Mouse (Mus musculus): Measurements from ENCODE around the gene Olfr172. TPM values are rescaled to one million over a fixed set of nuclear protein-coding genes. Genes with fewer than 3 reads are reported as not detected.

The Olfr172 gene
- not detected in 2 replicates for polyA plus RNA-seq (2015; fragmentation: Nextera tagmentation; extraction: Ambion mirVana)

- TF ChIP-seq CTCF (IDR thresholded peaks at IDR 0.05; ENCODE audit: low read depth) (no peak), EP300 (IDR thresholded peaks at IDR 0.05; ENCODE audit: low read depth) (no peak)
- 66% methylated on average over 1 of the region's 1 CpGs for WGBS (ENCODE audit: insufficient replicate concordance)
- Histone ChIP-seq H3K4me2 (ENCODE audit: low read depth, low read length) (no peak within 1 kb of the TSS), H3K27me3 (ENCODE audit: insufficient read depth, low read length) (no peaks in the 10 kb centered on the region), H3K27ac (ENCODE audit: low read depth) (no peak within 1 kb of the TSS), H3K36me3 (replicated peaks; ENCODE audit: insufficient read depth, low read length) (no peaks in the 10 kb centered on the region), H3K4me3 (ENCODE audit: low read depth, low read length) (no peak within 1 kb of the TSS), H3K9me3 (ENCODE audit: low read length) (no peaks in the 10 kb centered on the region), H3K9ac (replicated peaks) (no peak within 1 kb of the TSS), H3K4me1 (ENCODE audit: insufficient read depth) (no peaks in the 10 kb centered on the region)
- DNase-seq (no peak), ATAC-seq (no peak)
These were observed at the start of gene Olfr172 for GRCm38 (mm10) chr16:58763076-58763475. Gene Olfr172 (minus strand): TSS chr16:58763176.

- Histone ChIP-seq H3K4me3 (ENCODE audit: low read depth, low read length) (no peak within 1 kb of the TSS), H3K4me1 (ENCODE audit: insufficient read depth) (no peaks in the 10 kb centered on the region), H3K36me3 (replicated peaks; ENCODE audit: insufficient read depth, low read length) (no peaks in the 10 kb centered on the region), H3K9ac (replicated peaks) (no peak within 1 kb of the TSS), H3K4me2 (ENCODE audit: low read depth, low read length) (no peak within 1 kb of the TSS), H3K27me3 (ENCODE audit: insufficient read depth, low read length) (no peaks in the 10 kb centered on the region), H3K9me3 (ENCODE audit: low read length) (no peaks in the 10 kb centered on the region), H3K27ac (ENCODE audit: low read depth) (no peak within 1 kb of the TSS)
- DNase-seq (no peak), ATAC-seq (no peak)
- no peak for TF ChIP-seq EP300 (IDR thresholded peaks at IDR 0.05; ENCODE audit: low read depth)
- no peak for TF ChIP-seq CTCF (IDR thresholded peaks at IDR 0.05; ENCODE audit: low read depth)
- WGBS (ENCODE audit: insufficient replicate concordance), result 52% methylated on average over 2 of the region's 2 CpGs
These were observed 37.2 kb upstream of the Olfr172 start, which contains the start of gene Olfr173 for GRCm38 (mm10) chr16:58800168-58800567. Gene Olfr173 (minus strand): TSS chr16:58800268.

GRCm38 (mm10) chr16:58756191-58756590 is 6.8 kb downstream of the Olfr172 start:
- Histone ChIP-seq H3K9me3 (ENCODE audit: low read length) (no peaks in the 10 kb centered on the region), H3K4me2 (ENCODE audit: low read depth, low read length) (no peak overlapping the region), H3K4me1 (ENCODE audit: insufficient read depth) (no peaks in the 10 kb centered on the region), H3K27ac (ENCODE audit: low read depth) (no peak overlapping the region), H3K36me3 (replicated peaks; ENCODE audit: insufficient read depth, low read length) (no peaks in the 10 kb centered on the region), H3K9ac (replicated peaks) (no peak overlapping the region), H3K4me3 (ENCODE audit: low read depth, low read length) (no peak overlapping the region), H3K27me3 (ENCODE audit: insufficient read depth, low read length) (no peaks in the 10 kb centered on the region)
- TF ChIP-seq EP300 (IDR thresholded peaks at IDR 0.05; ENCODE audit: low read depth) (no peak), CTCF (IDR thresholded peaks at IDR 0.05; ENCODE audit: low read depth) (no peak)
- no peak for ATAC-seq
- DNase-seq, result no peak

GRCm38 (mm10) chr16:58751314-58751713 is 11.7 kb downstream of the Olfr172 start:
- H3K27ac ChIP-seq (ENCODE audit: low read depth), result no peak overlapping the region
- TF ChIP-seq EP300 (IDR thresholded peaks at IDR 0.05; ENCODE audit: low read depth) (no peak), CTCF (IDR thresholded peaks at IDR 0.05; ENCODE audit: low read depth) (peak; percentile 70)
- H3K4me1 ChIP-seq (ENCODE audit: insufficient read depth), result no peaks in the 10 kb centered on the region
- no peaks in the 10 kb centered on the region for H3K27me3 ChIP-seq (ENCODE audit: insufficient read depth, low read length)
- DNase-seq (no peak), ATAC-seq (0 out of 2 replicates have a peak, but pooled peaks have one; percentile 31)
- no peak overlapping the region for H3K4me3 ChIP-seq (ENCODE audit: low read depth, low read length)
- no peaks in the 10 kb centered on the region for H3K9me3 ChIP-seq (ENCODE audit: low read length)
- no peak overlapping the region for H3K9ac ChIP-seq (replicated peaks)
- WGBS (ENCODE audit: insufficient replicate concordance), result 26% methylated on average over 1 of the region's 1 CpGs
- no peaks in the 10 kb centered on the region for H3K36me3 ChIP-seq (replicated peaks; ENCODE audit: insufficient read depth, low read length)
- no peak overlapping the region for H3K4me2 ChIP-seq (ENCODE audit: low read depth, low read length)

- Histone ChIP-seq H3K4me3 (ENCODE audit: low read depth, low read length) (no peak overlapping the region), H3K4me2 (ENCODE audit: low read depth, low read length) (no peak overlapping the region), H3K36me3 (replicated peaks; ENCODE audit: insufficient read depth, low read length) (no peaks in the 10 kb centered on the region), H3K9me3 (ENCODE audit: low read length) (no peaks in the 10 kb centered on the region), H3K4me1 (ENCODE audit: insufficient read depth) (no peaks in the 10 kb centered on the region), H3K27me3 (ENCODE audit: insufficient read depth, low read length) (no peaks in the 10 kb centered on the region), H3K27ac (ENCODE audit: low read depth) (no peak overlapping the region), H3K9ac (replicated peaks) (no peak overlapping the region)
- ATAC-seq (no peak), DNase-seq (no peak)
- TF ChIP-seq CTCF (IDR thresholded peaks at IDR 0.05; ENCODE audit: low read depth) (no peak), EP300 (IDR thresholded peaks at IDR 0.05; ENCODE audit: low read depth) (no peak)
- 69% methylated on average over 4 of the region's 4 CpGs for WGBS (ENCODE audit: insufficient replicate concordance)
These were observed 16.3 kb downstream of the Olfr172 start for GRCm38 (mm10) chr16:58746715-58747114.

GRCm38 (mm10) chr16:58740751-58741150 is 22.2 kb downstream of the Olfr172 start:
- 82% methylated on average over 5 of the region's 5 CpGs for WGBS (ENCODE audit: insufficient replicate concordance)
- Histone ChIP-seq H3K9ac (replicated peaks) (no peak overlapping the region), H3K27me3 (ENCODE audit: insufficient read depth, low read length) (no peaks in the 10 kb centered on the region), H3K9me3 (ENCODE audit: low read length) (no peaks in the 10 kb centered on the region), H3K4me3 (ENCODE audit: low read depth, low read length) (no peak overlapping the region), H3K4me1 (ENCODE audit: insufficient read depth) (no peaks in the 10 kb centered on the region), H3K36me3 (replicated peaks; ENCODE audit: insufficient read depth, low read length) (no peaks in the 10 kb centered on the region), H3K4me2 (ENCODE audit: low read depth, low read length) (no peak overlapping the region), H3K27ac (ENCODE audit: low read depth) (no peak overlapping the region)
- TF ChIP-seq CTCF (IDR thresholded peaks at IDR 0.05; ENCODE audit: low read depth) (no peak), EP300 (IDR thresholded peaks at IDR 0.05; ENCODE audit: low read depth) (no peak)
- ATAC-seq, result no peak
- no peak for DNase-seq

GRCm38 (mm10) chr16:58738800-58739199 is 24.2 kb downstream of the Olfr172 start:
- WGBS (ENCODE audit: insufficient replicate concordance), result 86% methylated on average over 1 of the region's 1 CpGs
- ATAC-seq, result no peak
- Histone ChIP-seq H3K9me3 (ENCODE audit: low read length) (no peaks in the 10 kb centered on the region), H3K4me3 (ENCODE audit: low read depth, low read length) (no peak overlapping the region), H3K27me3 (ENCODE audit: insufficient read depth, low read length) (no peaks in the 10 kb centered on the region), H3K36me3 (replicated peaks; ENCODE audit: insufficient read depth, low read length) (0 out of 2 replicates have a peak, but pooled peaks cover 3% of the 10 kb centered on the region), H3K27ac (ENCODE audit: low read depth) (no peak overlapping the region), H3K4me2 (ENCODE audit: low read depth, low read length) (no peak overlapping the region), H3K9ac (replicated peaks) (no peak overlapping the region), H3K4me1 (ENCODE audit: insufficient read depth) (no peaks in the 10 kb centered on the region)
- no peak for DNase-seq
- TF ChIP-seq EP300 (IDR thresholded peaks at IDR 0.05; ENCODE audit: low read depth) (no peak), CTCF (IDR thresholded peaks at IDR 0.05; ENCODE audit: low read depth) (no peak)

All from liver, postnatal 0 days (tissue).